Mouse (Mus musculus) neural tube, embryonic 11.5 days (tissue): Measurements from ENCODE around the gene Cog3. TPM values are rescaled to one million over a fixed set of nuclear protein-coding genes. Genes with fewer than 3 reads are reported as not detected.
"Not testable (repeated sequence)": the region's sequence is repeated elsewhere in the genome, so short reads cannot be mapped to it uniquely, and the experiment has no call there.

Experiments used
- ATAC-seq: fragments of 200-750 bp; cut with Nextera tagmentation; 2 replicates; pipeline ENCODE4 v1.8.0; 2017; ENCODE audit warnings: moderate number of reproducible peaks, mild to moderate bottlenecking, moderate TSS enrichment, moderate library complexity; ENCODE audit not compliant: insufficient read depth, low FRiP score, low TSS enrichment
- DNase-seq: peaks from one replicate; pipeline ENCODE4 v3.0.0-alpha.2; 2015; ENCODE audit warnings: low spot score
- H3K27ac ChIP-seq: fragments of 300-500 bp; sonication (generic); 2 replicates; pipeline ENCODE4 v1.5.1; 2014; ENCODE audit warnings: low read depth, mild to moderate bottlenecking, low read length
- H3K27me3 ChIP-seq: fragments of 300-500 bp; sonication (generic); 2 replicates; pipeline ENCODE4 v1.6.1; 2014; ENCODE audit warnings: mild to moderate bottlenecking, low read length, mixed read lengths; ENCODE audit not compliant: control insufficient read depth, insufficient read depth
- H3K36me3 ChIP-seq: fragments of 300-500 bp; sonication (generic); 2 replicates; pipeline ENCODE4 v1.6.1; 2014; ENCODE audit warnings: mild to moderate bottlenecking, low read length, moderate library complexity, mixed read lengths; ENCODE audit not compliant: control insufficient read depth, insufficient read depth
- H3K4me1 ChIP-seq: fragments of 300-500 bp; sonication (generic); 2 replicates; pipeline ENCODE4 v1.6.1; 2014; ENCODE audit warnings: low read length, mixed read lengths; ENCODE audit not compliant: control insufficient read depth, insufficient read depth
- H3K4me2 ChIP-seq: fragments of 300-500 bp; sonication (generic); 2 replicates; pipeline ENCODE4 v1.6.1; 2014; ENCODE audit warnings: low read depth, mild to moderate bottlenecking, moderate library complexity
- H3K4me3 ChIP-seq: fragments of 300-500 bp; sonication (generic); 2 replicates; pipeline ENCODE4 v1.5.1; 2014; ENCODE audit warnings: low read depth, low read length
- H3K9ac ChIP-seq: fragments of 300-500 bp; sonication (generic); 2 replicates; pipeline ENCODE4 v1.6.1; 2014; ENCODE audit warnings: mild to moderate bottlenecking, low read length
- H3K9me3 ChIP-seq: fragments of 300-500 bp; sonication (generic); 2 replicates; pipeline ENCODE4 v1.6.1; 2016; ENCODE audit warnings: low read length; ENCODE audit not compliant: control insufficient read depth
- WGBS: fragments of 180-500 bp; shearing (Covaris S2); extraction: QIAGEN DNeasy Blood & Tissue Kit; methylation state at CpG from one replicate; pipeline ENCODE4 v1.1.7; 2014; 5-methylcytosine and 5-hydroxymethylcytosine counted together
- polyA plus RNA-seq: library from polyadenylated mRNA; unstranded; fragments of >200 nt; fragmentation: Nextera tagmentation; extraction: Ambion mirVana; gene quantifications from 2 replicates; pipeline ENCODE4 v1.2.1, GENCODE M21; 2014

Cog3 gene
- polyA plus RNA-seq, 1 experiment from 2014 or later = 30.0 TPM

GRCm38 (mm10) chr14:75789291-75789690, 35.0 kb upstream of the Cog3 start:
- WGBS = 85% methylated on average over 6 of the region's 6 CpGs

GRCm38 (mm10) chr14:75787794-75788175, 33.5 kb upstream of the Cog3 start:
- no peaks in the 10 kb centered on the region for H3K9me3 ChIP-seq
- H3K4me2 ChIP-seq = no peak overlapping the region; the same call in 1 of the 2 replicates
- H3K36me3 ChIP-seq = no peaks in the 10 kb centered on the region
- 35% methylated on average over 7 of the region's 7 CpGs for WGBS
- H3K4me1 ChIP-seq = no peaks in the 10 kb centered on the region
- DNase-seq (no peak), ATAC-seq (no peak)
- no peak overlapping the region for H3K27ac ChIP-seq
- H3K9ac ChIP-seq = no peak overlapping the region
- no peaks in the 10 kb centered on the region for H3K27me3 ChIP-seq
- no peak overlapping the region for H3K4me3 ChIP-seq

More at GRCm38 (mm10) chr14:75789291-75789690, 35.0 kb upstream of the Cog3 start:
- Histone ChIP-seq H3K27ac (no peak overlapping the region), H3K9me3 (no peaks in the 10 kb centered on the region), H3K27me3 (no peaks in the 10 kb centered on the region), H3K9ac (no peak overlapping the region), H3K4me1 (no peaks in the 10 kb centered on the region), H3K4me2 (no peak overlapping the region), H3K36me3 (no peaks in the 10 kb centered on the region), H3K4me3 (no peak overlapping the region)
- no peak for ATAC-seq
- no peak for DNase-seq

- Histone ChIP-seq H3K27me3 (no peaks in the 10 kb centered on the region), H3K27ac (peak within 1 kb of the TSS; percentile 85), H3K4me1 (no peaks in the 10 kb centered on the region), H3K36me3 (no peaks in the 10 kb centered on the region), H3K9ac (peak within 1 kb of the TSS; percentile 74), H3K9me3 (no peaks in the 10 kb centered on the region), H3K4me3 (peak within 1 kb of the TSS; percentile 73), H3K4me2 (peak within 1 kb of the TSS; percentile 61)
- DNase-seq (peak; percentile 96), ATAC-seq (peak; percentile 99)
- 7% methylated on average over 51 of the region's 51 CpGs for WGBS
These were observed 32.8 kb upstream of the Cog3 start, which contains the start of gene Slc25a30 for GRCm38 (mm10) chr14:75786868-75787793. Gene Slc25a30, minus strand, starts transcription at chr14:75787037.

- H3K4me1 ChIP-seq = no peaks in the 10 kb centered on the region
- H3K27ac ChIP-seq = peak overlapping the region; percentile 85
- ATAC-seq (peak; percentile 85), DNase-seq (no peak)
- 1% methylated on average over 31 of the region's 31 CpGs for WGBS
- H3K9ac ChIP-seq = peak overlapping the region; percentile 74
- H3K36me3 ChIP-seq = peaks cover 2% of the 10 kb centered on the region; the same call in 1 of the 2 replicates
- peak overlapping the region; percentile 61 for H3K4me2 ChIP-seq
- H3K9me3 ChIP-seq = no peaks in the 10 kb centered on the region
- H3K27me3 ChIP-seq = no peaks in the 10 kb centered on the region
- peak overlapping the region; percentile 73 for H3K4me3 ChIP-seq
These were observed 32.1 kb upstream of the Cog3 start for GRCm38 (mm10) chr14:75786424-75786867.

- Histone ChIP-seq H3K27ac (no peak overlapping the region), H3K9ac (no peak overlapping the region), H3K4me1 (no peaks in the 10 kb centered on the region), H3K36me3 (peaks cover 2% of the 10 kb centered on the region; the same call in 1 of the 2 replicates), H3K9me3 (no peaks in the 10 kb centered on the region), H3K27me3 (no peaks in the 10 kb centered on the region), H3K4me3 (no peak overlapping the region), H3K4me2 (no peak overlapping the region)
- 93% methylated on average over 4 of the region's 4 CpGs for WGBS
- DNase-seq (no peak), ATAC-seq (no peak)
These were observed 25.6 kb upstream of the Cog3 start for GRCm38 (mm10) chr14:75779913-75780312.

GRCm38 (mm10) chr14:75776637-75777036, 22.3 kb upstream of the Cog3 start:
- H3K36me3 ChIP-seq = 0 out of 2 replicates have a peak, but pooled peaks cover 2% of the 10 kb centered on the region
- DNase-seq = no peak
- no peaks in the 10 kb centered on the region for H3K9me3 ChIP-seq
- no peaks in the 10 kb centered on the region for H3K4me1 ChIP-seq
- no peak overlapping the region for H3K27ac ChIP-seq
- no peak for ATAC-seq
- no peak overlapping the region for H3K4me2 ChIP-seq
- no peak overlapping the region for H3K9ac ChIP-seq
- H3K4me3 ChIP-seq = no peak overlapping the region
- no peaks in the 10 kb centered on the region for H3K27me3 ChIP-seq
- whole genome bisulfite sequencing = 94% methylated on average over 8 of the region's 8 CpGs

GRCm38 (mm10) chr14:75773431-75773830, 19.1 kb upstream of the Cog3 start:
- Histone ChIP-seq H3K36me3 (peaks cover 5% of the 10 kb centered on the region; the same call in 1 of the 2 replicates), H3K9ac (no peak overlapping the region), H3K27me3 (no peaks in the 10 kb centered on the region), H3K4me2 (no peak overlapping the region), H3K4me1 (no peaks in the 10 kb centered on the region), H3K9me3 (no peaks in the 10 kb centered on the region), H3K27ac (no peak overlapping the region), H3K4me3 (no peak overlapping the region)
- WGBS = 84% methylated on average over 8 of the region's 8 CpGs
- DNase-seq (no peak), ATAC-seq (no peak)

GRCm38 (mm10) chr14:75772407-75772806, 18.1 kb upstream of the Cog3 start:
- not testable (repeated sequence) for H3K27me3 ChIP-seq, H3K9me3 ChIP-seq, ATAC-seq, H3K4me3 ChIP-seq, DNase-seq, H3K9ac ChIP-seq, H3K4me1 ChIP-seq, H3K27ac ChIP-seq, H3K36me3 ChIP-seq, H3K4me2 ChIP-seq
- WGBS = 89% methylated on average over 3 of the region's 3 CpGs
